Mouse (Mus musculus): ENCODE results near the gene Emc10.

Gene Emc10

DNA sequence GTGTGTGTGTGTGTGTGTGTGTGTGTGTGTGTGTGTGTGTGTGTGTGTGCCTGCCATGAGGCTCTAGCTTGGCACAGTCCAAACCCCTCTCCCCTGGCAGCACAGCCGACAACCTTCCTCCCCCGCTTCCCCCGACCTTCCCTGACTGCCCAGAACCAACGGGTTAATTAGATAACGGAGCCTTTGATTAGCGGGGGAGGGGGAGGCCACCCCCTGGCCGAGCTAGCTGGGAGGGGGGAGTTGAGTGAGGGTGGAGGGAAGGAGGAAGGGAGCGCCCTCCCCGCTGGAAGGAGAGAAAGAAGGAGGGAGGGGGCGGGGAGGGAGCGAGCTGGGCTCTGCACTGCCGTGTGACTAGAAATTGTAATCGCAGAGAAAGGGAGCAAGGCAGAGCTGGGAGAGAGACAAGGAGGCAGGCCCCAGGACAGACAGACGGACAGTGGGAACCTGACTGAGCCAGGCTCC, 54.6 kb downstream of the Emc10 start:
- ChIA-PET POLR2A (interaction anchor here (0.6 to 2.1 kb wide), 11 partner anchors 8 to 761 kb away, joined by 3 to 7 read pairs (median 3); partner anchors contain the start of genes 1700008O03Rik (in 1 of the 4) and Klk1 (in 1 of the 4)), CTCF (interaction anchor here in 2 of 4 experiments (0.5 to 2.0 kb wide), 2 partner anchors 11 to 649 kb away, joined by 5 to 8 read pairs; no protein-coding TSS in a partner anchor)

DNA sequence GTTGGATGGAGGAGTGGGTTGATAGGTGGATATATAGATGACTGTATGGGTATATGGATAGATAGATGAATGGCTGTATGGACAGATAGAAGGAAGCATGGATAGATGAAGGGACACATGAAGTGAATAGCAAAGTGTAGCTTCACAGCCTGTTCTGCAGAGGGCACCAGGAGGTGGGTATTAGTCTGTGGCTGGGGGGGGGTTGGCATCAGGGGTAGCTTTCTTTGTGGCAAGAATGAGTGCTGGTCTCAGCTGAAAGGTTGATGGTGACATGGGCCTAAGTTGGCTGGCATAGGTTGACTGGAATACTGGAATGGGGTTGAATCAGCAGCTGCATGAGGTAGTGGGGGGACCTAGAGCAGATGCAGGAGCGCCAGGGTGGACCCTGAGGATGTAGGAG, 55.1 kb downstream of the Emc10 start:
- POLR2A ChIA-PET = interaction anchor here (0.6 to 2.1 kb wide), 7 partner anchors 19 to 216 kb away, joined by 3 to 6 read pairs (median 3); partner anchors contain the start of genes 1700008O03Rik (in 1 of the 4) and Klk1 (in 1 of the 4)
- CTCF ChIA-PET = interaction anchor here in 1 of 4 experiments (2.0 kb wide), 1 partner anchor 11 kb away, joined by 5 read pairs; no protein-coding TSS in a partner anchor

DNA sequence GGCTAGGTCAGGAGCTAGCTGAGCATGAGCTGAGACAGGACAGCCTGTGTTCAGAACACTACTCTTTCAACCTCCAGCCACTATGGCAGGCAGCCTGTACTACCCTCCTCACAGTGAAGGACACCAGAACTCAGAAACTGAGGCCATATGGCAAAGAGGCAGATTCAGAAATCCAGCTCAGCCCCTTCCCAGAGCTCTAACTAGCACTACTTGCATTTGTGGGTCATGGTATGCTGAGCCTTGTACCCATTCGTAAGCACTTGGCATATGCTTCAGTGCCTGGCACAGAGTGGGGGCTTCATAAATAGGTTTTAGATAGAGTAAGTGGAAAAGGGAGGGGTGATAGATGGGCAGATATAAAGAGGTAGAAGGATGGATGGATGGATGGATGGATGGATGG, 55.9 kb downstream of the Emc10 start:
- POLR2A ChIA-PET = interaction anchor here in 2 of 4 experiments (0.6 to 2.1 kb wide), 2 partner anchors 46 to 246 kb away, joined by 4 to 6 read pairs; no protein-coding TSS in a partner anchor
- CTCF ChIA-PET = no interaction called here
